Mouse (Mus musculus) cortical plate, adult 2 months (tissue): ENCODE data around the gene Mical2.

Experiments used
- CTCF ChIP-seq: fragments of 200-500 bp; IDR thresholded peaks from 2 replicates; pipeline ENCODE4 v1.5.1; 2011; ENCODE audit warnings: mild to moderate bottlenecking, control low read depth, low read length; ENCODE audit not compliant: insufficient read depth; ENCODE audit errors: extremely low read depth
- POLR2A ChIP-seq: fragments of 200-500 bp; IDR thresholded peaks from 2 replicates; pipeline ENCODE4 v1.6.1; 2011; ENCODE audit warnings: mild to moderate bottlenecking, low read length, control low read depth; ENCODE audit not compliant: insufficient read depth; ENCODE audit errors: extremely low read depth

DNA sequence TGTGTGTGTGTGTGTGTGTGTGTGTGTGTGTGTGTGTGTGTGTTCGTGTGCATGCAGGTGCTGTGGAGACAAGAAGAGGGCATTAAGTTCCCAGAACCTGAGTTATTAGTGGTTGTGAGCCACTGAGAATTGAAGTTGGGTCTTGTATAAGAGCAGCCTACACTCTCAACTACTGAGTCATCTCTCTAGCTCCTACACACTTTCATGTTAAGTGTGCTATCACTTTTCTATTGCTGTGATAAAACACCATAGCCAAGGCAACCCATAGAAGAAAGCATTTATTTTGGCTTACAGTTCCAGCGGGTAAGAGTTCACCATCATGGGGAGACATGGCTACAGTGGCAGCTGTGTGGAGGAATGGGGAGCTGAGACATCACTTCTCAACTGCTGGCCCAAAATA lies 49.0 kb upstream of the Mical2 start:
- TF ChIP-seq CTCF = no peak
- no peak for TF ChIP-seq POLR2A
